Mouse (Mus musculus): ENCODE measurements around the gene Alkbh4. TPM values are rescaled to one million over a fixed set of nuclear protein-coding genes. Genes with fewer than 3 reads are reported as not detected.

The Alkbh4 gene
- polyA plus RNA-seq (2014; fragmentation: Illumina TruSeq; extraction: RNeasy Lipid Tissue Mini Kit (QIAGEN cat#74804); ENCODE audit: low read depth, low replicate concordance), result 0.93 TPM

DNA sequence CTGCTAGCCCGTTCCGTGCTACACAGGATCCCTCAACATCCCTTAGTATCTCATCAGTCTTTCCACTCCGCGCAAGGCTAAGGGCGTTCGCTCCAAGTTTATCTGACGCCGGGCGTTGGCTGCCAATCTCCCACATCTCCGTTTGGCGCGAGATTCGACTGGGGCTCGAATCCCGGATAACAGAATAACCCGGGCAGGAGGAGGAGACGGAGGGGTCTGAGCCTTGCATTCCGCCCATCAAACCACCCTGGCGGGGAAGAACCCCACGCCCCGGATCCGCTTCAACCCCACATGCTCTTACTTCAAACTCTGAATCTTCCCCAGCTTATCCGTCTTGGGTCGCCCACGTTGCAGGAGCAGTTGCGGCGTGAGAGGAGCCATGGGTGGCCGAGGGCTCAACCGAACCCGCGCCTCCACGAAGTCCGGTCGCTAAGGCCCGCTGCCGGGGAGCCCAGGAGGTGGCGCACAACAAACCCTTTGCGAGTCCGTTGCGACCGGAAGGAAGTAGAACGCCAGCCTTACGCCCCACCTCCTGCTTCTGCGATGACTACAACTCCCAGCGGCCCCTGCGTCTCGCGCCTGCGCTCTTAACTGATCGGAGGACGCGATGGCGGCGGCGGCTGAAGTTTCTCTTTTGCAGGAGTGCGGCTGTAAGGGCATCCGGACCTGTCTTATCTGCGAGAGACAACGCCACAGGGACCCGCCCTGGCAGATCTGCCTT lies at the start of gene Alkbh4, which contains the start of gene Lrwd1:
TSS of gene Alkbh4 (plus strand) at position 576 of the 721 bp plus-strand sequence.
TSS of gene Lrwd1 (minus strand) at position 504 of the 721 bp plus-strand sequence.

DNA sequence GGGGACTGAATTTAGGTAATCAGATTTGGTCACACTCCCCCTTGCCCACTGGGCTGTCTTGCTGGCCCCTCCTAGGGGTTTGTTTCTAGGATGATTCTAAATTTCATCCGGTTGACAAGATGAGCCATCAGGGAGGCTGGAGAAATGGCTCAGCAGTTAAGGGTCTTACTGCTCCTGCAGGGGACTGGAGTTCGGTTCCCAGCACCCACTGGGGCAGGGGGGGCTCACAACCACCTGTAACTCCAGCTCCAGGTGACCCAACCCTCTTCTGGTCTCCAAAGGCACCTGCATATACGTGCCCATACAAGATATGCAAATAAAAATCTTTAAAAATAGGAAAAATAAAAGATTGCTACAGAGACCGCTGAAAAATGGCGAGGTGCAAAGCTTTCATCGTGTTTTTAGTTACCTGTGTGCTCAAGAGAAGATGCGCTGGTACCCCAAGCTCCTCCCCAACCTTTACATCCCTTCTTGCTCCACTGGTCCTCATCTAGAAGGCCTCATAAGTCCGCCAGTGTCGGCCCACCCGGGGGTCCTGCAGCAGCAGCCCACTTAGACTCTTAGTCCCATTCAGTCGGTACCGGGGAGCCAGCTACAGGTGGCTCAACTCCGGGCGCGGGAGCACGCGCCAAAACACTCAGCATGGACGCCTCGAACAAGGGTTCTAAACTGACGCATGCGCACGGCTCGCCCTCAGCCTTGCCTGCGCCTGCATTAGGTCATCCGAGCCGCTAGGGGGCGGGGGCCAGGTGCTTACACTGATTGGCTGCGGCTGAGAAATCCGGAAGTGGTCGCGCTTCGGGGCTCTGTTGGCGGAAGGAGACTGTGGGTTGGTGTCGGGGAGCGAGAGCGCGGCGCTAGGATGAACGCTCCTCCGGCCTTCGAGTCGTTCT lies 19.8 kb upstream of the Alkbh4 start, which contains the start of gene Polr2j:
TSS of gene Polr2j (plus strand) at position 741 of the 893 bp plus-strand sequence.

DNA sequence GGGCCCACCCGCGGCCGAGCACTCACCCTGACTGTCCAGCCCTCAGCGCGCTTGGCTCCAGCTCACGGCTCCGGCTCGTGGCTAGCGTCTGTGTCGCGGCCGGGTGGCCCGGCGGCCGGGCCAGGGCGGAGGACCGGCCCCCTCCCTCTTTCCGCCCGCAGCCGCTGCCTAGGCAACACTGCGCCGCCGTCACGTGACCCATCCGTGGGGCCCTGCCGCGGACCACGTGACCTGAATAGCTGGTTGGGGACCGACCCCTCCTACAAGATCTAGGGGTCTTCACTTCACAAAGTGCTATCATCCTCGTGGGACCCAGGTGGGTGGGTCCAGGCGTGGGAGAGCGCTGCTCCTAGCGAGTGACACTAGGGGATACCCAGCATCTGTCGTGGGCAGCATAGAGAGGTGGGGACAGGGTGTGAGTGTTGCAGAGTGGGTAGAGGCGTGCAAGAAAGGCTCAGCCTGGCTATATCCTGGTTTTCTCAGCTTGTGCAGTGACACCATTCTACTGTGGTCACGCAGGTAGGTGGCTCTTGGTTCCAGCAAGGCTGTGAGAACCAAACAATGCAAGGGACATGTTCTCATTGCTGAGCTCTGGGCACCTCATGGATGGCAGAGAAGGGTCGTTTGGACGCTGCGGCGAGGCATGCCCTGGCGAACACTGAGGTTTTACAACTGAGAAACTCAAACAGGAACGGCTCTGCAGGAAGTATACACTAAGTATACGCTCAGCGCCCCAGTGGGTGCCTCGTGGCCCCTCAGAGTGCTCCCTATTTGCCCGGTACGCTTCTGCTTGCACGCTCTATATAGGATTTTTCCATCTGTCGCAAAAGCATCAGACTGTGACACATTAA lies 34.8 kb downstream of the Alkbh4 start, which contains the start of gene Orai2:
TSS of gene Orai2 (minus strand) at position 202 of the 851 bp plus-strand sequence.

Other genes with a start within 250 kb of the Alkbh4 start
- gene Hspb1, start 248.2 kb upstream of the Alkbh4 start, polyA plus RNA-seq (2014; fragmentation: Illumina TruSeq; extraction: RNeasy Lipid Tissue Mini Kit (QIAGEN cat#74804); ENCODE audit: low read depth, low replicate concordance), result 0.99 TPM
- 368 TPM for gene Ywhag, start 201.5 kb upstream of the Alkbh4 start, polyA plus RNA-seq (2014; fragmentation: Illumina TruSeq; extraction: RNeasy Lipid Tissue Mini Kit (QIAGEN cat#74804); ENCODE audit: low read depth, low replicate concordance)
- 1.4 TPM for gene Ssc4d, start 161.6 kb upstream of the Alkbh4 start, polyA plus RNA-seq (2014; fragmentation: Illumina TruSeq; extraction: RNeasy Lipid Tissue Mini Kit (QIAGEN cat#74804); ENCODE audit: low read depth, low replicate concordance)
- gene Zp3, start 156.0 kb upstream of the Alkbh4 start, polyA plus RNA-seq (2014; fragmentation: Illumina TruSeq; extraction: RNeasy Lipid Tissue Mini Kit (QIAGEN cat#74804); ENCODE audit: low read depth, low replicate concordance), result not detected
- gene Dtx2, start 141.3 kb upstream of the Alkbh4 start, polyA plus RNA-seq (2014; fragmentation: Illumina TruSeq; extraction: RNeasy Lipid Tissue Mini Kit (QIAGEN cat#74804); ENCODE audit: low read depth, low replicate concordance), result 0.41 TPM
- 0.70 TPM for gene Upk3b, start 97.7 kb upstream of the Alkbh4 start, polyA plus RNA-seq (2014; fragmentation: Illumina TruSeq; extraction: RNeasy Lipid Tissue Mini Kit (QIAGEN cat#74804); ENCODE audit: low read depth, low replicate concordance)
- not detected for gene Upk3bl, start 81.7 kb upstream of the Alkbh4 start, polyA plus RNA-seq (2014; fragmentation: Illumina TruSeq; extraction: RNeasy Lipid Tissue Mini Kit (QIAGEN cat#74804); ENCODE audit: low read depth, low replicate concordance)
- 0.23 TPM for gene Rasa4, start 52.2 kb upstream of the Alkbh4 start, polyA plus RNA-seq (2014; fragmentation: Illumina TruSeq; extraction: RNeasy Lipid Tissue Mini Kit (QIAGEN cat#74804); ENCODE audit: low read depth, low replicate concordance)
- gene Polr2j, start 19.5 kb upstream of the Alkbh4 start, polyA plus RNA-seq (2014; fragmentation: Illumina TruSeq; extraction: RNeasy Lipid Tissue Mini Kit (QIAGEN cat#74804); ENCODE audit: low read depth, low replicate concordance), result 6.1 TPM
- gene Lrwd1, start 72 bp upstream of the Alkbh4 start, polyA plus RNA-seq (2014; fragmentation: Illumina TruSeq; extraction: RNeasy Lipid Tissue Mini Kit (QIAGEN cat#74804); ENCODE audit: low read depth, low replicate concordance), result 0.47 TPM
- 0.82 TPM for gene Orai2, start 34.6 kb downstream of the Alkbh4 start, polyA plus RNA-seq (2014; fragmentation: Illumina TruSeq; extraction: RNeasy Lipid Tissue Mini Kit (QIAGEN cat#74804); ENCODE audit: low read depth, low replicate concordance)
- 32.7 TPM for gene Prkrip1, start 62.8 kb downstream of the Alkbh4 start, polyA plus RNA-seq (2014; fragmentation: Illumina TruSeq; extraction: RNeasy Lipid Tissue Mini Kit (QIAGEN cat#74804); ENCODE audit: low read depth, low replicate concordance)
- 0.64 TPM for gene Sh2b2, start 110.4 kb downstream of the Alkbh4 start, polyA plus RNA-seq (2014; fragmentation: Illumina TruSeq; extraction: RNeasy Lipid Tissue Mini Kit (QIAGEN cat#74804); ENCODE audit: low read depth, low replicate concordance)